Mouse (Mus musculus) adrenal gland, adult 2 months (tissue): Measurements from ENCODE around the gene Dnmt3b. TPM values are rescaled to one million over a fixed set of nuclear protein-coding genes. Genes with fewer than 3 reads are reported as not detected.

Experiments used
- DNase-seq: peaks from one replicate; pipeline ENCODE4 v3.0.0; 2021
- long read RNA-seq: library from polyadenylated mRNA; stranded (forward); transcript quantifications from one replicate; pipeline ENCODE4 v2.0.0, GENCODE M21; 2021
- polyA plus RNA-seq: library from polyadenylated mRNA; depleted of rRNA; stranded (reverse); fragments of >200 nt; gene quantifications from 2 replicates; pipeline ENCODE4 v1.2.3, GENCODE M21; 2012; rRNA removed
- total RNA-seq, 2 experiments: library from RNA; stranded (reverse); gene quantifications; 2 replicates each; pipeline ENCODE4 v1.2.3; 2021

The Dnmt3b gene
- total RNA-seq (1 to 10 TPM; 1.4 to 1.9 TPM), polyA plus RNA-seq (1.2 and 1.7 TPM in 2 replicates)
- long read RNA-seq = 0 reads

DNA sequence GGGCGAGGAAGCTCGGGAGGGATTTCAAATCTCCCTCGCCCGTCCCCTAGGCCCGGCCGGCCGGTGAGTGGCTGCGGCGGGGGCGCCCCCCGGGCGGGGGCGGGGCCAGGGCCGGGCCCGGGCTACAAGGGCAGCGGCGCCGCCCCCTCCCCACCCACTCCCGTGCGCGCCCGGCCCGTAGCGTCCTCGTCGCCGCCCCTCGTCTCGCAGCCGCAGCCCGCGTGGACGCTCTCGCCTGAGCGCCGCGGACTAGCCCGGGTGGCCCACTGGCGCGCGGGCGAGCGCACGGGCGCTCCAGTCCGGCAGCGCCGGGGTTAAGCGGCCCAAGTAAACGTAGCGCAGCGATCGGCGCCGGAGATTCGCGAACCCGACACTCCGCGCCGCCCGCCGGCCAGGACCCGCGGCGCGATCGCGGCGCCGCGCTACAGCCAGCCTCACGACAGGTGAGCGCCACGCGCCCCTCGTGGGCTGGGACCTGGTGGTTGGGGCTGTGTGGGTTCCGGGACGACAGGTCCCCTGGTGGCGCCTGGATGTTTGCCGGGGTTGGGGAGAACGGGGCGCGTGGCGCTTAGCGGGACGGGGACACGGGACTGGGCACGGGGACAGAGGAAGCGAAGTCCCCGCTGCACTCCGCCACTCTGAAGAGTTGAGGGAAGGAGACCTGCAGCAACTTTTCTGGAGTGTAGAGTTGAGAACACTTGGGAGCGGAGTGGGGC, at the start of gene Dnmt3b:
TSS of gene Dnmt3b (plus strand) at position 153 of the 716 bp plus-strand sequence.
- DNase-seq = peak; percentile 81

- DNase-seq = peak; percentile 80
Measured at GRCm38 (mm10) chr2:153600021-153600666, 49.1 kb upstream of the Dnmt3b start.

DNA sequence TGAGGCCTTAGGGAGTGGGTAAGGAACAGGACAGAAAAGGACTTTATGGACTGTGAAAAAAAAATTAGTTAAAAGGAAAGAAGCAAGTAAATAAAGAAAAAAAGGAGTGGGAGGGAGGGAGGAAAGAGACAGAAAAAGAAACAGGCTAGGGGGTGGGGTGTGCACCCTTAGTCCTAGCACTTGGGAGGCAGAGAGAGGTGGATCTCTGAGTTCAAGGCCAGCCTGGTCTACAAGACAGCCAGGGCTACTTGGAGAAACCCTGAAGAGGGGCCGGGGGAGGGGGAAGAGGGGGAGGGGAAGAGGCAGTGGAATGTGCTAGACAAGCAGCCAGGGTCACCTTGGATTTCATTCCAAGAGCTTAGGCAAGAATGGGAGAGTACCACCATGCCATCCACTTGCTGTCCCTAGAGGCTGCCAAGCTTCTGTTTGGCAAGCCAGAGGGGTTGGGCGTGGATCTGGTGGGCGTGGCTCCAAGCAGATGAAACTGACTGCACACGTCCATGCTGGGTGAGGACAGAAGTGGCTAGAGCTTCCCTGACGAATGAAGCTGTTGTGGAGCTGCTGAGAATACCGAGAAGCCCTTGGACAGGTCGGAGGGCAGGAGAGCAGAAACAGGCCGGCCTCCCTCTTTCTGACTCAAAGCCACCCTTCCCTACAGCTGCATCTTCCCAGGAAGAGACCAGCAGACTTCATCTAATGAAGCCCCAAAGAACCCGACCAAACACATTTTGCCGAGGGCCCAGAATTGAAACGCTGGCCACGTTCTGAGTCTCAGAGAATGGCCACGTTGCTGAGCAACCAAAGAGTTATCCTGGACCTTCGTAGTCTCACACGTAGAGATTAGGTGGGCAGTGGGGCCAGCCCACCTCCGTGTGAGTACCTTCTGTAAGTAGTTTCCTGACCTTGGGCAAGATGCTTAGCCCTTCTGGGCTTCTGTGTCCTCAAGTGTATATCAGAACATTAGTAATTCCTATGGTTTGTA, 48.3 kb upstream of the Dnmt3b start:
- peak; percentile 86 for DNase-seq

DNA sequence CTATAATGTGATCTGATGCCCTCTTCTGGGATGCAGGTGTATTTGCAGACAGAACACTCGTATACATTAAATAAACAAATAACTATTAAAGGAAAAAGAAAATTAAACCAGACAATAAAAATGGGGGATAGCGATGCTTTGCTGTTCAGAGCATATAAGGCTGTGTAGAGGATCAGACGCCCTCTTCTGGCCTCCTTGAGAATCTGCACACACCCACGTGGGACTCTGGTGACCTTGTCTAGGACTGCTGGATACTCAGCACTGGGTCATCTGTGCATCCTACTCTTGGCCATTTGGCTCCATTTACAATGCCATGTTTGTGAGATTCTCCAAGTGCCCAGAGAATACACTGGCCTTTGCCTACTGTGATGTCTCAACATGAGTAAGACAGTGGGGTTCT, 45.5 kb upstream of the Dnmt3b start:
- DNase-seq = peak; percentile 47

- peak; percentile 49 for DNase-seq
Measured at GRCm38 (mm10) chr2:153606421-153606820, 42.8 kb upstream of the Dnmt3b start.

- DNase-seq = peak; percentile 86
Measured at GRCm38 (mm10) chr2:153607870-153608515, 41.3 kb upstream of the Dnmt3b start.

GRCm38 (mm10) chr2:153609058-153609457, 40.2 kb upstream of the Dnmt3b start:
- peak; percentile 88 for DNase-seq

GRCm38 (mm10) chr2:153609548-153609947, 39.7 kb upstream of the Dnmt3b start:
- DNase-seq = peak; percentile 95

DNA sequence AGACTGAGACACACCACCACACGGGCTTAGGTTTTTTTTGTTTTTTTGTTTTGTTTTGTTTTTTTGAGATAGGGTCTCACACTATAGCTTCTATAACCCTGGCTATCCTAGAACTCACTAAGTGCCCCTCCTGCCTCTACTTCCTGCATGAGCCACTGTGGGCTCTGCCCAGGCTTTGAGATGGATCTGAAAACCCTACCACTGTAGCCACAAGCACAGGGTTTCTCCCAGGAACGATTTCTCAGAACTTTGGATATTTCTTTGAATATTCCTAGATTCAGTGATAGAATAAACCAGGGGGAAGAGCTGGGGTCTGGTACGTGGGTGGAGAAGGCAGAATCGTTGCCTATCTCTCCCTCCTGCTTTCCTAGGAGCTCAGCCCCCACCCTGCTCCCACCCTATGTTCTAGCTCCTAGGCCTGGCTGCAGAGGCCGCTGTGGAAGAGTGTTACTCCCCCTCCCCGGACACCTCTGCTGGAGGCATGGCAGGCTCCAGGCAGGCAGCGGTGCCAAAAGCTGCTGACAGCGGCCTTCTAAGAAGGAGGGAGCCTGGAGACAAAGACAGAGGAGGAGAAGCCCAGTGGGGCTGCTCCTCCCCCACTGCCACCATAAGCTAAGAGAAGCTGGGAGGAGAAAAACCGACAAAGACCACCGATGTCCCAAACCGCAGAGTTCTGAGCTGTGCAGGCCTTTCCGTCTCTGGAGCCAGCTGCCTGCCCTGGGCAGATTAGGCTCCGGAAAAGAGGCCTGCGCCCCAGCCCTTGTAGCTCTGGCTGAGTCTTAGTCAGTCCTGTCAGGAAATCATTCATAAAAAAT, 38.6 kb upstream of the Dnmt3b start:
- DNase-seq = peak; percentile 72

DNA sequence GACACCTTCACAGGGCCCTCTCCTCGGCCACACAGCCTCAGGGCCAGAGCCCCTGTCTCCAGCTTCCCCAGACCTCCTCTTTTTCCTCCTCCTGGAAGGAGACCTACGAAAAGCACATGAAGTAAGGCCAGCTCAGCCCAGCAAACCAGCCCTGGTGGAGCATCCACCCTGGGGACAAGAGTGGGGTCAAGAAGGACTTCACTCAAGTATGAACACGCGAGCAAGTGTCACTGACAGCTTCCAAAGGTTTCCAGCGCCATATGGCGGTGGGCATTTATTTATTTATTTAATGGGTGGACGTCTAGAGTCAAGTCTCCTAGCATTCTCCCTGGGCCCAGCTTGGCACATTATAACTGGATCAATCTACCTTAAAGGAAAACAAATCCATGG, 38.0 kb upstream of the Dnmt3b start:
- no peak for DNase-seq

- DNase-seq = no peak
Measured at GRCm38 (mm10) chr2:153611743-153612142, 37.5 kb upstream of the Dnmt3b start.

- no peak for DNase-seq
Measured at GRCm38 (mm10) chr2:153612594-153613281, 36.5 kb upstream of the Dnmt3b start.

DNA sequence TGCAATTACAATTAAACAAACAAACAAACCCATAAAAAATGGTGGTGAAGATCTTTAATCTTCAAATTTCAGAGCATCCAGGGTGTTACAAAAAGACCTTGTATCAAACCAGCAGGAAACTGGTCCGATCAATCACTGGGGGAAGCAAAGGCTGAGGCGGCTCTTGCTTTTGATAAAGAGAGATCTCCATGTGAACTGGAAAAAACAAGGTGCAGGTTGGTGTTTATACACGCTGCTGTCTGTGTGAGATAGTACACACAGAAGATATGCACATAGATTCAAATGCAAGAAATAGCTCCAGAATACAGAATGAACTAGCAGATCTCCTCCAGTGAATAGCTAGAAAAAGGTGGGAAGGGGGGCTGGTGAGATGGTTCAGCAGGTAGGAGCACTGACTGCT, 32.4 kb upstream of the Dnmt3b start:
- DNase-seq = no peak

DNA sequence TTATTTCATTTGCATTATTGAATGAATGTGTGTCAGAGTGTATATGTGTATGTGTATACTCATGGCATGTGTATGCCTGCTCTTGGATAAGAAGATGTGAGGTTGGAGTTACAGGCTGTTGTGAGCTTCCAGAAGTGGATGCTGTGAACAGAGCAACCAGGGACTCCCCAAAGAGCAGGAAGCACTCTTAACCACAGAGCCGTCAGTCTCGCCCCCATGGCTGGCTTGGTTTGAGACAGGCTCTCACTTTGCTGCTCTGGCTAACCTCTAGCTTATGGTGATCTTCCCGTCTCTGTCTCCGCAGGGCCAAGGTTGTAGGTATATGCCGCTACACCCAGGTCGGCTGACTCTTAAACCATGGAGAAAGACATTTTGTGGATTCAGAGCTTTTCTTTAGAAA, 30.8 kb upstream of the Dnmt3b start:
- DNase-seq = no peak

DNA sequence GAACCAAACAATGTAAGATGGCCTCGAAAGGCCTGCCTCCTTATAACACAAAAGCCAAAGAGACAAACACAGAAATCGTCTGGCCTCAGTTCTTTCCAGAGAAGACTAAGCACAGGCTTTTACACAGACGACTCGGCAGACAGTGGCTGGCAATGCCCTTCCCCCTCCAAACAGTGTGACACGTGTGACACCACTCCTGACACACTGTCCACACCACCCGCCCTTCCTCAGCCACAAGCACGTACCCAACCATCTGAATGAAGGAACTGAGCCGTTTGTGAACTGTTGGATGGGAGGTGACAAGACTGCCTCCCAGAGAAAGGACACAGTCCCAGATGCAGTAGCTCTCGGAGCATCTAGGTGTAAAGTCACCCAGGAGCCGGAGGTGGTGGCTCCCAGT, 30.4 kb upstream of the Dnmt3b start:
- no peak for DNase-seq

GRCm38 (mm10) chr2:153622449-153622848, 26.8 kb upstream of the Dnmt3b start:
- no peak for DNase-seq

GRCm38 (mm10) chr2:153630950-153631349, 18.3 kb upstream of the Dnmt3b start:
- DNase-seq = no peak

- peak; percentile 94 for DNase-seq
Measured at GRCm38 (mm10) chr2:153631976-153632870, 17.0 kb upstream of the Dnmt3b start, which contains the start of gene Commd7. Commd7 (minus strand) TSS chr2:153632781.

GRCm38 (mm10) chr2:153632871-153633226, 16.4 kb upstream of the Dnmt3b start:
- no peak for DNase-seq
